Mouse (Mus musculus) thymus, postnatal 25 days (tissue): Measurements from ENCODE around the gene Spata9.
A peak's percentile ranks its signal among the peaks of the same experiment; 100 is the strongest.

Experiments
- DNase-seq: peaks from one replicate; pipeline ENCODE4 v3.0.0; 2022

The Spata9 gene

DNA sequence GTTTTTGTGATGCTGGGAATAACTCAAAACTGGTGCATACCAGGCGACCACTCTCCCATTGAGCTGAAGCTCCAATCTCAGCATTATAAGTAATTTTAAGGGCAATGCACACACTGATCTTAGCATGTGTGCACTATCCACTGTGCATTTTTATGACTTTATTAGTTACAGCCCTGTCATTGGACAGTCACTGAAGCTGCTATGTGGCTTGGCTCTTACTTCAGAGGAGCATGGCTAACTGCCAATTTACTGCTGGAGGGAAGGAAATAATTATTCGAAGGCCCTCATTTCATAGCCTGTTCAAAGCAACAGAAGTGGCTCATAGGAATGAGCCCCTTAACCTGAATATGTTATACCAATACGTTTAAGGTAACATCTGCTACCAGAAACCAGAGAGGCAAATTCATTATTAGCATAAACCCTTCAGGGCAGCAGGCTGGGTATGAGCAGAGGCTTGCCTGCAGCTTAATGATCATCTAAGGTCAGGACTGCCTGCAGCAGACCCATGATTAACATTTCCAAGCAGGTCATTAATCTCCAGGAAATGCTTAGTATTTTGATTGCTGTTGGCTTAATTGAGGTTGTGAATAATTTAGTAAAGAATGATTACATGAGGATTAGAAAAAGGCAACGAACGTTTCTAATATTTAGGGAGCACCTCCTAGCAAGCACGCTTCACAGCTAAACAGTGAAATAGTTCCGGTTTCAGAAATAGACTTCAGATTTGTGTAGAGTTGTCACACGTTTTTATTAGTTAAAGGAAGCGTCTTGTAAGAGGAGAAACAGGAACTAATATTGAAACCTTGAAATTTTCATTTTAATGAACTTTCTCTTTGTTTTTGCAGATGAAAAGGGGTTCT is 25.4 kb downstream of the Spata9 start:
- no peak for DNase-seq

DNA sequence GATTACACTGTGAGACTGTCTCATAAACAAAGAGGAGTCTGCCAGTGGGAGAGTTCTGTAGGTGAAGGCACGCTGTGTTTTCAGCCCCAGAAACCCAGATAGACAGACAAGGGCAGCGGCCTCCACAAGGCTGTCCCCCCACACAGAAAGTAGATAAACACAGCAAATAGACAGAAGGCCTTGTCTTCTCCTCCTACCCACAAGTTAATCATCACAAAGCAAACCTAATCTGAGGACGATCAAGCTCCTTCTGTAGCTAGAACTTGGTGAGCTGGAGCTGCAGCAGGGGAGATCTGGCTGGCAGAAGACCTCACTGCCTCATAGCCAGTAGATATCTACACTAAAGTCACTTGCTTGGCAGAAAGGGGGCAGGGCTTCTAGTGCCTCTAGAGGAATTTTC is 36.3 kb downstream of the Spata9 start:
- DNase-seq, result no peak

- no peak for DNase-seq
These were observed 47.6 kb downstream of the Spata9 start for GRCm38 (mm10) chr13:76014511-76014910.

- DNase-seq, result no peak
These were observed 50.5 kb downstream of the Spata9 start for GRCm38 (mm10) chr13:76017465-76017864.

DNA sequence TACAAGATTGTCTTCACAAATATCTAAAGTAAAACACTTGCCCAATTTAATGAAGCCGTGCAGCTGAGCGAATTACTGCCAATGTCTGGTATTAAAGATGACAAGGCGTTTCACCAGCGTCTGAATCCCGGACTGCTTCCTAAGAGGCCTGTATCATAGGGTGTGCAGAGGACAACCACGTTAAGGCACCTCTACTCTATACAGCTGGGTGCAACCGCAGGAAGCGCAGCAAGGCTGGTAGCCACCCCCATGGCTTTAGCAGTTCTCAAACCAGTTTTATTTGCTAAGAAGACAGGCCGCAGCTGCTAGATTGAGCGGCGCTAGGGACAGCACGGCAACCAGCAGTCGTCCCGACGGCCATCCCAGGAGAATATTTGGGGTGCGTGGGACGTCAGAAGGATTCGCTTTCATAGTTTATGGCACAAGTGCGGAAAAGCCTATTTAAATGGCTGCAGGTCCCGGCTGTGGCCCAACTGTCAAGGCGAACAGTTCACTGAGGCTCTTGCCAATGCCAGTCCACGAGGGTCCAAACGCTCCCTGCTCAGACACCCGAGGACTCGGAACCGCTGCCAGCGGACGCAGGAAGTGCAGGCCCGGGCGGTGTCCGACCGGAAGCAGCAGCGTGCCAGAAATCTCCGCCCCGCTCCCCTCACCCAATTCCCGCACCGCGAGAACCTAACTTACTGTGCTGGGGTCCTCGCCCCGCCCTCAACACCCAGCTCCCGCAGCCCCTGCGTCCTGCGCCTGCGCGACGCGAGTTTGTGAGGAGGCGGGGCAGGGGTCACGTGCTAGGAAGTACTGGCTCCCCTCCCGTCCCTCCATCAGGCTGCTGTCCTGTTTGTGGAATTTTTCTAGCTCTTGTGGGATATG is 51.3 kb downstream of the Spata9 start, which contains the start of gene Rfesd:
TSS of gene Rfesd (minus strand) at position 746 of the 870 bp plus-strand sequence.
- peak; percentile 98 for DNase-seq

DNA sequence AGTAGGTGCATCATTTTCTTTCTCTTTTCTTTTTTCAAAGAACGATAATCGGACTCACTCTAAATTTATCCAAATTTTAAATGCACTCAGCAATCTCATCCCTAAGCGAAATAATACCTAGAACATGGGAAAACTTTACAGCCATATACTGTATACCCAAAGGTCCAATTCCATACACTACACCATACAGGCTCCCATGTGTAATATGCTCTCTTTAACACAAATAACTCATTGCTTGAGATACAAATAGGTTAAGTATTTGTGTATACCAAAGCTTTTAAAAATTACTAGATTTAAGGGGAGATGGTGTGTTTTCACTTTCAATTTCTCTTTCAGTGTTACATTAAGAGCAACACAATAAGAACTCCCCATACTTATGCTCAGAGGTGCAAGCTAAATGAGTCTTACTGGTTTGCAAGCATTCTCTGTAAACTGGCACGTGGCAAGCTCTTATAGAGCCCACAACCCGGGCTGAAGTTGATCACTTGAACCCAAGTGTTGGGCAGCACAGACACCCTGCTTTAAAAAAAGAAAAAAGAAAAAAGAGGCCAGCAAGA is 52.0 kb downstream of the Spata9 start:
- DNase-seq, result no peak

DNA sequence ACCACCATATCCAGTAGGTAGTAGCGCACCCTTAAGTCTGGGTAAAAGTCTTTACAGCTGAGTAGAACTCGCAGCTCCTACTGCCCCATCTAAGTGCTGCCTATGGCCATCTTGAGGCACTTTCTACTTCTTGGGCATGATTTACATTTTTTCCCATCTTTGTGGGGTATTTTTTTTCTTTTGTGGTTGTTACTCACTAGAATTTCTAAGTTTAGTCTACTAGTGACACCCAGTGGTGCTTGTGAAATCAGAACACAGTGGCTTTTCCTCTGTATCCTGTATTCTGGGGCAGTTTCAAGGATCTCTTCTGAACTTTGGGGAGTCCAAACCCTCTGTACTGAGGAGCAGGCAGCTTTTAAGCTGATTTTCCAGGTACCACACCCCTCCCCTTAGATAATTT is 54.8 kb downstream of the Spata9 start:
- no peak for DNase-seq

- no peak for DNase-seq
These were observed 57.6 kb downstream of the Spata9 start for GRCm38 (mm10) chr13:76024588-76024987.

GRCm38 (mm10) chr13:76042455-76042854 is 75.5 kb downstream of the Spata9 start:
- no peak for DNase-seq

DNA sequence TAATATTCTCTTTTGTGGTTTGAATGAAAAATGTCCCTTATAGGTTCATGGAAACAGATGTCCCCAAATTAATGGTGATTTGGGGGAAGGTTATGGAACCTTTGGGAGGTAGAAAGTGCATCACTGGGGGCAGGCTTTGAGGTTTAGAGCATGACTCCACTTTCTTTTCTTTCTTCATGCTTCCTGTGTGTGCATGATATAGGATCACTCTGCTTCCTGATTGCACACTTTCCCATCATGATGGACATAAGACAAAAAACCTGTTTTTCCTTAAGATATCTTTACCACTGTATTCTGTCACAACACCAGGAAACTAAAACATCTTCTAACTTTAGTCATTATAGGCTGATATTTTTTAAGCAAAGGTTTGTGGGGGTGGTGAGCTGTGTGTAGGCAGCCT is 78.0 kb downstream of the Spata9 start:
- no peak for DNase-seq
